Comparison of ENCODE assay signal across 18 mouse cellular contexts in the genomic region with DNA sequence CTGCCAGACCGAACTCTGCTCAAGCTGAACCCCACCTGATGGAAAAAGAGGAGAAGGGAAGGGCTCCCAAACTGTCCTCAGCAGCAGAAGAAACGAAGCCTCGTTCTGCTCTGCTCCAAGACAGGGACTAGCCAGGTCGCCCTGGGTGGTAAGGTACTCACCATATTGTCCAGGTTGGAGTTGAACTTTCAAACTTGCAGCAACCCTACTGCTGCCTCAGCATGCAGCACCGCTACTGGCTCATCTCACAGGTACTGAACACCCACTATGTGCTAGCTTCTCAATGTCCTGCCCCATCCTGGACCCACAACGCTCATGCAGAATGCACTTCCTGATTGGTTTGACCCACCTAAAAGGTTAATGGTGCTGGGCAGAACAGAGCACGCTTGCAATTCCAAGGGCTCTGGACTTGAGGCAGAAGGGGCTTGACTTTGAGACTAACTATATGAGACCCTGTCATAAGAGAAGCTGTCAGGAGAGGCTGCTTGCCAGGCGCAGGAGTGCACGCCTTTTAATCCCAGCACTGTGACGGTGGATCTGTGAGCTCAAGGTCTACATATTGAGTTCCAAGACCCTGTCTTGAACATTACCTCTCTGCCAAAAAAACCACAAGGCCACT. TPM values are rescaled to one million over a fixed set of nuclear protein-coding genes. Genes with fewer than 3 reads are reported as not detected.
A peak's percentile ranks its signal among the peaks of the same experiment; 100 is the strongest.
DNase-seq lines count a peak whose midpoint lies in the region; ATAC-seq and TF ChIP-seq lines count a peak whose summit lies in the region.
"Had no signal": no experiment of that assay in that cellular context is flagged by ENCODE, and none has a peak within 500 bp of the region (broad histone marks: within the 10 kb centered on the region; RNA-seq: fewer than 3 reads in every experiment).

No protein-coding gene starts in this region.

- TF ChIP-seq EP300 in liver, postnatal 0 days (IDR thresholded peaks at IDR 0.05; ENCODE audit: low read depth): no peak

- H3K9ac ChIP-seq in heart, embryonic 13.5 days: no peak overlapping the region
- H3K9ac ChIP-seq in liver, postnatal 0 days (replicated peaks): no peak overlapping the region
- H3K9ac ChIP-seq in liver, embryonic 12.5 days: no peak overlapping the region
- H3K9ac ChIP-seq: forebrain, embryonic 13.5 days; forebrain, postnatal 0 days; hindbrain, embryonic 15.5 days had no signal

- 84% methylated on average over 10 of the region's 10 CpGs for WGBS in heart, embryonic 13.5 days
- 90% methylated on average over 10 of the region's 10 CpGs for WGBS in heart, embryonic 10.5 days
- WGBS in liver, postnatal 0 days (ENCODE audit: insufficient replicate concordance): 84% methylated on average over 10 of the region's 10 CpGs
- 84% methylated on average over 10 of the region's 10 CpGs for WGBS in liver, embryonic 12.5 days (ENCODE audit: insufficient replicate concordance)

- no peaks in the 10 kb centered on the region for H3K9me3 ChIP-seq in heart, embryonic 13.5 days
- H3K9me3 ChIP-seq in heart, embryonic 10.5 days: no peaks in the 10 kb centered on the region
- H3K9me3 ChIP-seq in liver, postnatal 0 days (ENCODE audit: low read length): no peaks in the 10 kb centered on the region
- H3K9me3 ChIP-seq in liver, embryonic 12.5 days (replicated peaks): no peaks in the 10 kb centered on the region
- H3K9me3 ChIP-seq: forebrain, embryonic 13.5 days; hindbrain, embryonic 15.5 days had no signal

- peak; percentile 52 for DNase-seq in cerebellum, adult 9-11 months
- no peak for DNase-seq in cerebellum, postnatal 4 days (ENCODE audit: low spot score in 2 of 2)
- no peak for DNase-seq in heart, embryonic 10.5 days (ENCODE audit: low spot score)
- no peak for DNase-seq in liver, postnatal 0 days
- DNase-seq: adrenal gland, postnatal 14 days; cerebellum, adult 18-20 months; forebrain, postnatal 0 days; heart, postnatal 10 days had no signal

- peaks cover 39% of the 10 kb centered on the region for H3K36me3 ChIP-seq in heart, embryonic 13.5 days
- peaks cover 30% of the 10 kb centered on the region for H3K36me3 ChIP-seq in heart, embryonic 10.5 days
- H3K36me3 ChIP-seq in liver, postnatal 0 days (replicated peaks; ENCODE audit: insufficient read depth, low read length): peaks cover 12% of the 10 kb centered on the region
- H3K36me3 ChIP-seq in liver, embryonic 12.5 days: peaks cover 39% of the 10 kb centered on the region

- 0 out of 2 replicates have a peak overlapping the region, but pooled peaks have one; percentile 94 for H3K4me2 ChIP-seq in heart, embryonic 13.5 days
- H3K4me2 ChIP-seq in liver, postnatal 0 days (ENCODE audit: low read depth, low read length): no peak overlapping the region
- H3K4me2 ChIP-seq in liver, embryonic 12.5 days: no peak overlapping the region

- H3K27me3 ChIP-seq in heart, embryonic 13.5 days (replicated peaks): no peaks in the 10 kb centered on the region
- no peaks in the 10 kb centered on the region for H3K27me3 ChIP-seq in heart, embryonic 10.5 days (ENCODE audit: insufficient read depth, poor library complexity, severe bottlenecking)
- no peaks in the 10 kb centered on the region for H3K27me3 ChIP-seq in liver, postnatal 0 days (ENCODE audit: insufficient read depth, low read length)
- peaks cover 7% of the 10 kb centered on the region for H3K27me3 ChIP-seq in liver, embryonic 12.5 days (replicated peaks)
- H3K27me3 ChIP-seq: CH12.LX; forebrain, embryonic 13.5 days; hindbrain, embryonic 15.5 days; Patski had no signal

- no peak for TF ChIP-seq CTCF in liver, postnatal 0 days (IDR thresholded peaks at IDR 0.05; ENCODE audit: low read depth)

- peaks cover 21% of the 10 kb centered on the region for H3K4me1 ChIP-seq in heart, embryonic 13.5 days
- peaks cover 15% of the 10 kb centered on the region for H3K4me1 ChIP-seq in heart, embryonic 10.5 days
- peaks cover 29% of the 10 kb centered on the region for H3K4me1 ChIP-seq in liver, postnatal 0 days (ENCODE audit: insufficient read depth)
- H3K4me1 ChIP-seq in liver, embryonic 12.5 days: peaks cover 40% of the 10 kb centered on the region

- H3K27ac ChIP-seq in heart, embryonic 13.5 days (replicated peaks): no peak overlapping the region
- no peak overlapping the region for H3K27ac ChIP-seq in heart, embryonic 10.5 days
- 0 out of 2 replicates have a peak overlapping the region, but pooled peaks have one; percentile 7 for H3K27ac ChIP-seq in liver, postnatal 0 days (ENCODE audit: low read depth)
- no peak overlapping the region for H3K27ac ChIP-seq in liver, embryonic 12.5 days
- H3K27ac ChIP-seq: embryonic facial prominence, embryonic 10.5 days; forebrain, embryonic 13.5 days; hindbrain, embryonic 15.5 days had no signal

- ATAC-seq in heart, embryonic 13.5 days (ENCODE audit: extremely low read depth, insufficient number of reproducible peaks, low FRiP score, low TSS enrichment): no peak
- ATAC-seq in liver, postnatal 0 days: no peak
- ATAC-seq in liver, embryonic 12.5 days: no peak
- ATAC-seq: activated CD4-positive, CD25-positive, alpha-beta regulatory T cell, adult 4 months; forebrain, embryonic 13.5 days; forebrain, postnatal 0 days; intestine, embryonic 16.5 days; Patski had no signal

- no peak overlapping the region for H3K4me3 ChIP-seq in heart, embryonic 13.5 days
- H3K4me3 ChIP-seq in heart, embryonic 10.5 days: no peak overlapping the region
- H3K4me3 ChIP-seq in liver, postnatal 0 days (ENCODE audit: low read depth, low read length): no peak overlapping the region
- H3K4me3 ChIP-seq in liver, embryonic 12.5 days: no peak overlapping the region
- H3K4me3 ChIP-seq: embryonic facial prominence, embryonic 10.5 days; forebrain, embryonic 13.5 days; hindbrain, embryonic 15.5 days had no signal

RNA-seq across cellular contexts. Expression of gene Gpr108, which starts 2.8 kb away (rescaled TPM):
- 25.5 and 26.4 TPM in 2 replicates for polyA plus RNA-seq in heart, embryonic 13.5 days (2015; fragmentation: Nextera tagmentation; extraction: Ambion mirVana)
- 25.2 and 28.6 TPM in 2 replicates for polyA plus RNA-seq in heart, embryonic 10.5 days (2016; fragmentation: Nextera tagmentation; extraction: Ambion mirVana)
- polyA plus RNA-seq in liver, postnatal 0 days (2015; fragmentation: Nextera tagmentation; extraction: Ambion mirVana): 9.0 and 9.2 TPM in 2 replicates
- 18.2 and 18.4 TPM in 2 replicates for polyA plus RNA-seq in liver, embryonic 12.5 days (2016; fragmentation: Nextera tagmentation; extraction: Ambion mirVana)

RNA-seq across cellular contexts. Expression of gene Trip10, which starts 3.8 kb away (rescaled TPM):
- 35.2 and 39.7 TPM in 2 replicates for polyA plus RNA-seq in heart, embryonic 13.5 days (2015; fragmentation: Nextera tagmentation; extraction: Ambion mirVana)
- 44.4 and 46.8 TPM in 2 replicates for polyA plus RNA-seq in heart, embryonic 10.5 days (2016; fragmentation: Nextera tagmentation; extraction: Ambion mirVana)
- 9.3 TPM in 2 replicates for polyA plus RNA-seq in liver, postnatal 0 days (2015; fragmentation: Nextera tagmentation; extraction: Ambion mirVana)
- 14.7 and 15.3 TPM in 2 replicates for polyA plus RNA-seq in liver, embryonic 12.5 days (2016; fragmentation: Nextera tagmentation; extraction: Ambion mirVana)

RNA-seq across cellular contexts. Expression of gene C3, which starts 17.5 kb away (rescaled TPM):
- 1.6 and 4.0 TPM in 2 replicates for polyA plus RNA-seq in heart, embryonic 13.5 days (2015; fragmentation: Nextera tagmentation; extraction: Ambion mirVana)
- polyA plus RNA-seq in heart, embryonic 10.5 days (2016; fragmentation: Nextera tagmentation; extraction: Ambion mirVana): 0.46 and 5.3 TPM in 2 replicates
- polyA plus RNA-seq in liver, postnatal 0 days (2015; fragmentation: Nextera tagmentation; extraction: Ambion mirVana): 1,136 and 1,364 TPM in 2 replicates
- 95.1 and 100 TPM in 2 replicates for polyA plus RNA-seq in liver, embryonic 12.5 days (2016; fragmentation: Nextera tagmentation; extraction: Ambion mirVana)

RNA-seq across cellular contexts. Expression of gene Vav1, which starts 33.5 kb away (rescaled TPM):
- polyA plus RNA-seq in heart, embryonic 13.5 days (2015; fragmentation: Nextera tagmentation; extraction: Ambion mirVana): 1.8 and 2.4 TPM in 2 replicates
- 1.2 and 2.7 TPM in 2 replicates for polyA plus RNA-seq in heart, embryonic 10.5 days (2016; fragmentation: Nextera tagmentation; extraction: Ambion mirVana)
- 13.1 and 14.1 TPM in 2 replicates for polyA plus RNA-seq in liver, postnatal 0 days (2015; fragmentation: Nextera tagmentation; extraction: Ambion mirVana)
- 14.2 and 14.3 TPM in 2 replicates for polyA plus RNA-seq in liver, embryonic 12.5 days (2016; fragmentation: Nextera tagmentation; extraction: Ambion mirVana)
- polyA plus RNA-seq: Patski had no signal

RNA-seq across cellular contexts. Expression of gene Tnfsf14, which starts 51.4 kb away (rescaled TPM):
- polyA plus RNA-seq in heart, embryonic 13.5 days (2015; fragmentation: Nextera tagmentation; extraction: Ambion mirVana): 0.13 and 0.28 TPM in 2 replicates
- 0.27 and 0.28 TPM in 2 replicates for polyA plus RNA-seq in heart, embryonic 10.5 days (2016; fragmentation: Nextera tagmentation; extraction: Ambion mirVana)
- 1.7 and 1.9 TPM in 2 replicates for polyA plus RNA-seq in liver, postnatal 0 days (2015; fragmentation: Nextera tagmentation; extraction: Ambion mirVana)
- 1.6 and 1.7 TPM in 2 replicates for polyA plus RNA-seq in liver, embryonic 12.5 days (2016; fragmentation: Nextera tagmentation; extraction: Ambion mirVana)
- polyA plus RNA-seq: embryonic facial prominence, embryonic 10.5 days; forebrain, embryonic 13.5 days; forebrain, postnatal 0 days; heart, embryonic 14.5 days; Patski had no signal

Comparison
In these comparisons a context has a peak if more than half of its experiments do, and no peak if none do; other contexts are left out.
1. RNA of gene C3, which starts 17.5 kb away (polyA plus RNA-seq): 1,136 to 1,364 TPM in liver, postnatal 0 days and 95.1 to 100 TPM in liver, embryonic 12.5 days; 0.46 to 5.3 TPM in heart, embryonic 10.5 days and 1.6 to 4.0 TPM in heart, embryonic 13.5 days; every median in the first group is over 10 times any median in the second.